Mouse (Mus musculus) macrophage (primary cell): ENCODE results near the gene Fli1. TPM values are rescaled to one million over a fixed set of nuclear protein-coding genes. Genes with fewer than 3 reads are reported as not detected.

Source experiments
- H3K27ac ChIP-seq: fragments of 350-480 bp; formaldehyde crosslinking; 2 replicates; pipeline ENCODE4 v1.9.0; 2021
- H3K36me3 ChIP-seq: fragments of 350-480 bp; formaldehyde crosslinking; 2 replicates; pipeline ENCODE4 v1.9.0; 2021; ENCODE audit errors: inconsistent target
- H3K4me3 ChIP-seq: fragments of 350-480 bp; formaldehyde crosslinking; 2 replicates; pipeline ENCODE4 v1.9.0; 2021; ENCODE audit errors: inconsistent target
- H3K79me2 ChIP-seq: fragments of 350-480 bp; formaldehyde crosslinking; 2 replicates; pipeline ENCODE4 v1.9.0; 2021; ENCODE audit errors: inconsistent target
- WGBS: methylation state at CpG from one replicate; pipeline ENCODE4 v1.1.7; 2026; ENCODE audit warnings: inconsistent platforms; ENCODE audit not compliant: missing documents; 5-methylcytosine and 5-hydroxymethylcytosine counted together
- polyA plus RNA-seq: library from polyadenylated mRNA; stranded (reverse); fragments of 250-400 nt; gene quantifications from 3 replicates; pipeline ENCODE4 v1.2.4, GENCODE M21; 2018; ENCODE audit warnings: inconsistent platforms
- total RNA-seq, 78 experiments: library from RNA; depleted of rRNA; stranded (reverse); fragments of 250-400 nt; gene quantifications; 1 replicate in 9 of 78; 2 replicates in 24 of 78; 3 replicates in 43 of 78; 4 replicates in 2 of 78; pipeline ENCODE4 v1.2.4; 2018; ENCODE audit warnings: inconsistent platforms in 56 of 78

The Fli1 gene
- 100 to 1,000 TPM in 9 of 26 experiments, 10 to 100 TPM in 17; 21.1 to 160 (median 95.3) TPM for total RNA-seq (2018; cell fraction: chromatin; rRNA removed)
- total RNA-seq (2018; cell fraction: cytosol; rRNA removed): 100 to 1,000 TPM in 2 of 26 experiments, 10 to 100 TPM in 24; 44.1 to 110 (median 89.3) TPM
- total RNA-seq (2018; cell fraction: nucleus; rRNA removed): 100 to 1,000 TPM in 6 of 26 experiments, 10 to 100 TPM in 20; 26.3 to 141 (median 83.7) TPM
- polyA plus RNA-seq: 47.2 to 90.9 TPM (median 59.7 TPM) in 3 replicates

DNA sequence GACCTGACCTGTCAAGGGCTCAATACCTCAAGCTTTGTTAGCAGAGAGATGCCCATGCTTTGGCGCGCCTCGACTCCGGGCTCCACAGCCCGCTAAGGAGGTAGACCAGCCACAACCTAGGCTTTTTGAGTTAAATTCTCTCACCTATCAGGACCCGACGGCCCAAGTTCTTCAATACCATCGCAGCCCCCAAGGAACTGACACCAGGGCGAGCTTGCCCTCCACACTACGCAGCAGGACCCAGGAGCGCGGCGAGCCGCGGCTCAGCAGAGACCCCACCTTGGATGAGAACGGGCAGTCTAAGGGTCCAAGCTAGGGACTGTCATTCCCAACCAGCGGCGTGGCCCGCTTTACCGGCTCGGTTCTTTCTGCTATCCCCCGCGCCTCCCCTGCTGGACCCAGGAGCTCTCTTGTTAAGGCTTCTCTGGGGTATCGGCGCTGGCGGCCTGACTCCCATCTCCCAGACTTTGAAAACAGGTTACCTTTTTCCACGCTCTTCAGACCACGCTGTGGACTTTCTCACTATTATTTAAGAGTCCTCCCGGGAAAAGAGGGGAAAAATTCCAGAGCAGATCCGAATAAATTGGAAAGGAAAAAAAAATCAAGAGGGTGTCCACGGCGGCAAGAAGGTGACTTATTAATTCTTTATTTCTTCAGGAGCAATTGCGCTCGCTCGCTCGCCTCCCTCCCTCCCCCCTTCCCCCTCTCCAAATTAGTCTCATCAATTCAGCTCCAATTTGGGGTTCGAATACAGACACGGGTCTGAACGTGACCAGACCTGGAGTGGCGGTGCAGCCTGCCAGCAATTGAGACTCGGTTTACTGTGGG is at the start of gene Fli1:
TSS of gene Fli1 (minus strand) at position 650 of the 828 bp plus-strand sequence.
- Histone ChIP-seq H3K4me3 (peak within 1 kb of the TSS; percentile 78), H3K27ac (peak within 1 kb of the TSS; percentile 97), H3K79me2 (peaks cover 53% of the 10 kb centered on the region), H3K36me3 (no peaks in the 10 kb centered on the region)
- 2% methylated on average over 41 of the region's 41 CpGs for WGBS

DNA sequence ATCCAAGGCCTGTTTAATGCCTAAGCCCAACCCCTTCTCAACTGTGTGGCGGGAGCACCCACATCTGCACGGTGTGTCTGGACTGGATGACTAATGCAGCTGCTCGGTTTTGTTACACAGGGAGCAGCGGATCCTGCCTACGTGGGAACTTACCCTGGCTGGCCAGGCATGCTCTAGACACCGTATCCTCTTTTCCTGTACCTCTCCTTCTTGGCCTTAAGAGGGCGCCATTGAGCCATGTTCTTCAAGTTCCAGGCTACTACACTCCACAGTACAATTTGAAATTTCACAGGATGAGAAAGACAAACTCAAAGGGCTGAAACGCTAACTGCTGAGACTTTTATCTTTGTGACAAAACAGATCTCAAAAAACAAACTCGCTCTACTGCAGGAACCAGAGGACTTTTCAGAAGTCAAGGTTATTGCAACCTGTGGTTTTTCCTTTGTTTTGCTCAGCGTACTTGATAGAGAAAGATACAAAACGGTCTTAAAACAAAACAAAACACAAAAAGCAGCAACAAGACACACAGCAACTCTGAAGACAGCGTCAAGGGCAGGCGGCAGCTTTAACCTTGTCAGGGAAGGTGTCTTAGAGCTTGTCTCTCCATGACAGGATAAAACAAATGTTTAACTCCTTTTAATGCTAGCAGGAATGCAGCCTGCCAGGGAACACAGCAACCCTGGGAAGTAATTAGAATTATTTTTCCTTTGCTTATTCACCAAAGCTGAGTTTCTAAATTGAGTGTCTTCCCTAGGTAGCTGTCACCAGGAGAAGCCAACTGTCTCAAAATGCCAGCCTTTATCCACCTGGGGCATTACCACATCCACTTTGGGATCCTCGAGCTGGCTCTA is 49.3 kb upstream of the Fli1 start:
- WGBS: 13% methylated on average over 14 of the region's 14 CpGs
- Histone ChIP-seq H3K4me3 (no peak overlapping the region), H3K79me2 (no peaks in the 10 kb centered on the region), H3K27ac (no peak overlapping the region), H3K36me3 (no peaks in the 10 kb centered on the region)

DNA sequence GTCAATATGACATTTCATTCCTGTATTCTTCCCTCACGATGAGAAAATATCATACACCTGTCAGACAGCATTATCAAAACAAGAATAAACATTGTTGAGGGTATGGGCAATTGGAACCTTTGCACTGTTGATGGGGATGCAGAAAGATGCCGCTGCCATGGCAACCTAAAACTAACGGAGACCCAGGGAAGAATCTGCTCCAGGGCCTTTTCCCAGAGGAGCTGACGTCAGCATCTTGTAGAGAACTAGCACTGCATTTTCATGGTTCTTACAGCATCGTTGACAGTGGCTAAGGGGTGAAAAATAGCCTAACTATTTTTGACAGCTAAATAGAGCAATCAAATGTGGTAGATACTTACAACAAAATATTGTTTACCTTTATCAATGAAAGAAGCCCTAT is 47.9 kb upstream of the Fli1 start:
- no peak overlapping the region for H3K4me3 ChIP-seq
- 98% methylated on average over 5 of the region's 5 CpGs for WGBS
- H3K79me2 ChIP-seq: no peaks in the 10 kb centered on the region
- no peaks in the 10 kb centered on the region for H3K36me3 ChIP-seq
- no peak overlapping the region for H3K27ac ChIP-seq

DNA sequence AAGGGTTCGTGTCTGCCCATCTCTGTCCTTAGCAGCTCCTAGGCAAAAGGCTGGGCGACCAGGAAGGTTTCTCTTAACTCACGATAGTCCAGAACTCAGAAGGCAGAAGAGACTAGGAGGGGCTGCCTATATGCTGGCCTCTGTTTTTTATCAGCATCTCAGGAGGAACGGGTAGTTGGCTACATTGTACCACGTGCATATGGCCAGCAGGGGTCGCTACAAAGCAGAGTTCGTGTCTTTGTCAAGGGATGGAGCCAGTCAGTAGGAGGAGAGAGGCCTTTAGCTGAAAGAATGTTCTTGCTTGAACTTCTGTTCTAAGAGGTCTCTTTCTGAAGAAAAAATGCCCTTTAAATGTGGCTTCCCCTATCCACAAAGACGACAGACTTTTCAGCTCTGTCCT is 47.2 kb upstream of the Fli1 start:
- no peaks in the 10 kb centered on the region for H3K36me3 ChIP-seq
- no peaks in the 10 kb centered on the region for H3K79me2 ChIP-seq
- no peak overlapping the region for H3K4me3 ChIP-seq
- no peak overlapping the region for H3K27ac ChIP-seq
- WGBS: 14% methylated on average over 8 of the region's 8 CpGs

DNA sequence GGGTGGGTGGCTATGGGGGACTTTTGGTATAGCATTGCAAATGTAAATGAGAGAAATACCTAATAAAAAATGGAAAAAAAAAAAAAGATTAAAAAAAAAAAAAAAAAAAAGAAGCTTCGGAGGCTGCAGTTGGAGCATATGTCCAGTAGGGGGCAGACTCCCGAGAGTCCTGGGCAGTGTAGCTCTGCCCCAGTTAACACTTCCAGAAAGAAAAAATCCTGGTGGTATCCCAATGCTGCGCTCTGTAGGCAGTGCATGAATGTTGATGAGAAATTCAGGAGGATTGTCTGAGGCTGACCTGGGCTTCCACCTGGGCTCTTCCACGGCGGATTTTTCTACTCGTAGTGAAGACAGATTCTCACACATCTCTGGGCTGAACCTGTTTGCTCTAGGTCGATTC is 42.7 kb upstream of the Fli1 start:
- 63% methylated on average over 7 of the region's 7 CpGs for WGBS
- H3K36me3 ChIP-seq: no peaks in the 10 kb centered on the region
- H3K79me2 ChIP-seq: no peaks in the 10 kb centered on the region
- no peak overlapping the region for H3K4me3 ChIP-seq
- no peak overlapping the region for H3K27ac ChIP-seq

DNA sequence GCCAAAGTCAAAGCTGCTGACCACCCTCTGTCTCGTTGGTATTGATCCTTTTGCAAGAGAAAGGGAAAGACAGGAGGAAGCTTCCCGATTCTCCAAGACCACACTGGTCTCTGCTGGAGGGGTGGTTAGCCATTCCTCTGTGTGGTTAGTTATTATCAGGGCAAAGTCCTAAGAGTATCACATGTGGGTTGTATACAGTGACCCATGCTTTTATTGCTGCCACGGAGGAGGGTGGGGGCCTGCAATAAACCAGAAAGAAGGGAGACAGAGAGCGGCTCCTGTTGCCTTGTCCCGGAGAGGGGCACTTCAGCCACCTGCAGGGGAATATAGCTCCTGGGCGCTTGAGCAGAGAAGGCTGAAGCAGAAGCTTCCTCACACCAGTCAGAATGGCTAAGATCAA is 41.2 kb upstream of the Fli1 start:
- H3K36me3 ChIP-seq: no peaks in the 10 kb centered on the region
- WGBS: 90% methylated on average over 6 of the region's 6 CpGs
- H3K79me2 ChIP-seq: no peaks in the 10 kb centered on the region
- no peak overlapping the region for H3K4me3 ChIP-seq
- no peak overlapping the region for H3K27ac ChIP-seq

DNA sequence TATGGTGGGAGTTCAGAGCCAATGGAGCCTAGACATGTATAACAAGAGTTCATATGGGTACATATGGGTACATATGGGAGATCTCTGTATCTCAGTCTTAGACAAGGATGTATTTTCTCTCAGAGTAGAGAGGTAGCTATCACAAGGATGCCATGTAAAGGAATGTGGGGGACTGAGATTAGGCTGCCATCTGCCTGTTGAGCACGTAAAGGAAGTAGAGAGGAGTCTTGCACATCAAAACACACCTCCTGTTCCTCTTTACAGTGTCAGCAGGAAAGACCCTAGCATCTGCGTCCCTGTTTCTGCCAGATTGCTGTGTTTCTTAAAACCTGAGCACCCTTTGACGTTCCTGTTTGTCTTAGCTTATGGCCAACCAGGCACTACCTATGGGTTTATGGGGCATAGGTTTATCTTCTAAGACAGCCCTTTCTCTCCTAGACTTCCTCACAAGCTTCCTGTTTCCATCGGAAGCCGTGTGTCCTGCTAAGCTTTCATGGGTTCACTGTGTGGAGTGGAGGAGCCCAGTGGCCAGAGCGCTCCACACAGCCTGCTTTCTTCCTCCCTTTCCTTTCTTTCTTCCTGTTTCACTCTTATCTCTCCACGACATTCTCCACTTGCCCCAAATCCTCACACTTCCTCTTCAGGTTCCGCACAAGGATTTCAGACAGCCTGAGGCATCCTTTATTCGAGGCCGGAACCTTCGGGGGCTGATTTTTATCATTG is 39.4 kb upstream of the Fli1 start:
- 4% methylated on average over 11 of the region's 11 CpGs for WGBS
- Histone ChIP-seq H3K4me3 (no peak overlapping the region), H3K79me2 (no peaks in the 10 kb centered on the region), H3K36me3 (no peaks in the 10 kb centered on the region), H3K27ac (no peak overlapping the region)

DNA sequence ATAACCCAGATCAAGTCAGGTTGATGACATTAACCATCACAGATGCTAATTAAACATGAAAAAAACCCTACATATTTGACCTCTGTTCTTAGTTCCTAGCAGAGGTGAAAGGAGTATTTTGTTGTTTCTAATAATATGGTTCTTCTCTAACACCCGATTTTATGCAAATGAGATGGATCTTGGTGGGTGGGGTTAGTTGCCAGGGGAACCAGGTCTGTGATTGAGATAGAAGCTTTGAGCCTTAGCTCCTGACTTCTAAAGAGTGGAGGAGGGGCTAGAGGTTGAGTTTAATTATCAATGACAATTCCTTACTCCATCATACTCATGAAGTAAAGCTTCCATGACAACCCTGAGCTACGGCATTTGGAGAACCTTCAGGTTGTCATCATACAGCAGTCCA is 35.8 kb upstream of the Fli1 start:
- Histone ChIP-seq H3K79me2 (no peaks in the 10 kb centered on the region), H3K27ac (no peak overlapping the region), H3K4me3 (no peak overlapping the region), H3K36me3 (no peaks in the 10 kb centered on the region)
- WGBS: 63% methylated on average over 1 of the region's 2 CpGs

DNA sequence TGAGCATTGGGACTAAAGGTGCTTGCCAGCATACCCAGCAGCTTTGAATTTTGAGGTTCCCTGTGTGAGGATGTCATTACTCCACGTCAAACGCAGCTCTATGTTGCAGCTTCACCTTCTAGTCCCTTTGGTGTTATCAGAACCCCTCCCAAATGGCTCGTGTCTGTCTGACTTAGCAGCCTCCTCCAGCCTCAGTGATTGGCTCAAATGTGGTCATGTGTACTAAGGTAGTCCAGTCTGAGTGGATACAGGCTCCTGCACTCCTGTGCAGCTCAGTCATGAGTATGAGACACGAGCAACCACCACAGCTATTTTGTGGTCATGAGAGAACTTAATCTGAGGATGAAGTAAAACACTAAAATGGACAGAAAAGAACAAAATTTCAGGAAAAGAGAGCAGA is 31.0 kb upstream of the Fli1 start:
- Histone ChIP-seq H3K36me3 (no peaks in the 10 kb centered on the region), H3K27ac (no peak overlapping the region), H3K4me3 (no peak overlapping the region), H3K79me2 (no peaks in the 10 kb centered on the region)
- WGBS: 83% methylated on average over 4 of the region's 4 CpGs

DNA sequence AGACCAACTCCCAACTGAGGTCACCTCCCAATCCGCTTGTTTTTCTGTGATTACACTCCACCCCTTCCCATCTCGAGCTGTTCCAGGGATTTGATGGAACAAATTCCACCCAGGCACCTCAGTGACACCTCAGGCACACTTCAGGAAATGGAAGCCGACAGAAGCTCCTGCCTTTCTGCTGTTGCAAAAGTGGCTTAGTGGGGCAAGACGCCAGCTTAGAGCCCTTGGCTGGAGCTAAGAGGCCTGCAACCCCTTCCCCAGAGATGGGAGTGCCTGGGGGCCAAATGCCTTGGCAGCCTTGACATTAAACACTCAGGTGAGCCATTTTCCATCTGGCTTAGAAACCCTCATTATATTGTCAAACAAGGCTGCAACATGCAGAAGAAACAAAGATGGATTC is 29.0 kb upstream of the Fli1 start:
- Histone ChIP-seq H3K79me2 (no peaks in the 10 kb centered on the region), H3K4me3 (no peak overlapping the region), H3K27ac (no peak overlapping the region), H3K36me3 (no peaks in the 10 kb centered on the region)
- 80% methylated on average over 4 of the region's 4 CpGs for WGBS

DNA sequence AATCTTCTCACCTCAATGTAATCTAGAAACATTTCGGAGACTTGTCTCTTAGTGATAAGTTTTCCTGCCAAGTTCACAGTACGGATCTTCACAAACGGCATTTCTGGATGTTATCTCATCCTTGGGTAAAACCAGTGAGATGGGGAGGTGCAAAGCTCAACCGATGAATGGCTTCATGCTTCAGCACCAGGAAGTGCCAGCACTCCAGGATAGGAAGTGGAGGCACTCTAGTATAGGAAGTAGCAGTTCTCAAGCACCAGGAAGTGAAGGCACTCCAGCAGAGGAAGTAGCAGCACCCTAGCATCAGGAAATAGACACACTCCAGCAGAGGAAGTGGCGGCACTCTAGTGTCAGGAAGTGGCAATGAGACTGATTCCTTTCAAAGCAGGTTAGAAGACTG is 27.9 kb upstream of the Fli1 start:
- Histone ChIP-seq H3K27ac (no peak overlapping the region), H3K36me3 (no peaks in the 10 kb centered on the region), H3K4me3 (no peak overlapping the region), H3K79me2 (no peaks in the 10 kb centered on the region)
- WGBS: 83% methylated on average over 5 of the region's 5 CpGs

DNA sequence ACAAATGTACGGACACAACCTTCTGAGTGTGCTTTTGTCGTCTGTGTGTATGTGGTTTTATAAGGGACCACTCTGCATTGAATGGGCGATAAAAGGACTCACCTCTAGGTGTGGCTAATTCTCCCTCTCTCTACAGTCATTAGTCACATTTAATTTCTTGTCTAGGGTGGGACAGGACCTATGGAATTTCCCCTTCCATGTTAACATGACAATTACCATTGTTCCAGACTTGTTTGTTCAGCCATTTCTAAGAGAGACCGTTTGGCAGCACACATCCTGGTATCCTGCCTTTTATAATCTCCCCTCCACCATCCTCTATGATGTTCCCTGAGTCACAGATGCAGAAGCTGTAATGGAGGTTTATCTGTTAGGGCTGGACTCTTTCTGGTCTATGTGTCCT is 26.6 kb upstream of the Fli1 start:
- WGBS: 94% methylated on average over 4 of the region's 4 CpGs
- Histone ChIP-seq H3K27ac (no peak overlapping the region), H3K79me2 (no peaks in the 10 kb centered on the region), H3K36me3 (no peaks in the 10 kb centered on the region), H3K4me3 (no peak overlapping the region)

DNA sequence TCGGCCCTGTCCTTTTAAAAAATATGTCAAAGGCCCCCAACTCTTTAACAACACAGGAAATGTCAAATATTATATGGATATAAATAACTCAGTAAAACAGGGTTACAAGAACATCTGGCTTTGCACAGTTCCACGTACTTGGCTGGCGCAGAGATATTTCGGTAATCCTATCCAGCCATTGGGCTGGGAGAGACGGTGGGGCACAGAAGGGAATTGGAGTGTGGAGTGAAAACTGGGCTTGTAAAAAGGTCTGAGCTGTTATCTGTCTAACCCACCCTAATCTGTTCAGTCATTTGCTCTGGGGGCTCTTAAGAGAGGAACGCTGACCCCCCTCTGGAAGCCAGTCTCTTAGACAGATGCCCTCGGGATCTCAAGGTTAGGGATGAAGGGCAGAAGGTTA is 24.9 kb upstream of the Fli1 start:
- Histone ChIP-seq H3K36me3 (no peaks in the 10 kb centered on the region), H3K79me2 (no peaks in the 10 kb centered on the region), H3K27ac (no peak overlapping the region), H3K4me3 (no peak overlapping the region)
- 85% methylated on average over 7 of the region's 7 CpGs for WGBS

DNA sequence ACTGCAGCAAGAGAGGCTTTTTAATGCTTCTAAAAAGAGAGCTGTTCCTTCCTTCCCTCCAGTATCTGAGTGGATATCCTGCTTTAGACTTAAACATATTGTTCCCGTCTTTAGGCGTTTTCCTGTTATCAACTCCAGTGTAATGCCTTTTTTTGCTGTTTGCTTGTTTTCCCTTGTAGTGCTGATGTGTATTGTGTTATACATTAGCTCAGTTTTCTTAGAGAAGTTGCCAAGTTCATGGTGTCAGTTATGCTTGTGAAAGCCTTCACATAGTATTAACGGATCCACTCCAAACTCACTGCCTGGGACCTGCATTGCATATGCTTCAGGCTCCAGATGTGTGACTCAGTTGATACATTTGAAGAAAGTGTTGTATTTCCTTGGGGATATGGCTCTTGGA is 22.6 kb upstream of the Fli1 start:
- Histone ChIP-seq H3K36me3 (no peaks in the 10 kb centered on the region), H3K27ac (no peak overlapping the region), H3K79me2 (no peaks in the 10 kb centered on the region), H3K4me3 (no peak overlapping the region)
- WGBS: 96% methylated on average over 3 of the region's 3 CpGs
